Mouse (Mus musculus) cerebellum, adult 18-20 months (tissue): ENCODE results near the gene Ankfn1.

Experiments
- DNase-seq, 2 experiments: peaks; one replicate each; pipeline ENCODE4 v3.0.0; 2021

Gene Ankfn1

DNA sequence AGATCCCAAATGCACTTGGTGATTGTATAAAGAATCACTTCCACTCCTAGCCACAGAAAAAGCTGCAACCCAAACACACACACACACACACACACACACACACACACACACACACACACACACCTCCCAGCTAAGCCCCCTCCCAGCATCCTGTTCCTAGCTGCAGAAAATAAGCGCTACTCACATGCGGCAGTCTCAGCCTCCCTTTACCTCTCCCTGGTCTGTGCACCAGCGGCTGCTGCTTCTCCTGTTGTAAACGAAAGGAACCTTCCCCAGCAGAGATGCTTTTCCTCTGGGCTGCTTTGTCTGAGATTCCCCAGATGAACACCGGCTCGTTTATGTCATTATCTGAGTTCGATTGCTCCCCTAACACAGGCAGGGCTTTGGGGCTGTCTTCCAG, at the start of gene Ankfn1:
Gene Ankfn1, minus strand, starts transcription at position 223 of the 400 bp plus-strand sequence.
- no peak for DNase-seq

DNA sequence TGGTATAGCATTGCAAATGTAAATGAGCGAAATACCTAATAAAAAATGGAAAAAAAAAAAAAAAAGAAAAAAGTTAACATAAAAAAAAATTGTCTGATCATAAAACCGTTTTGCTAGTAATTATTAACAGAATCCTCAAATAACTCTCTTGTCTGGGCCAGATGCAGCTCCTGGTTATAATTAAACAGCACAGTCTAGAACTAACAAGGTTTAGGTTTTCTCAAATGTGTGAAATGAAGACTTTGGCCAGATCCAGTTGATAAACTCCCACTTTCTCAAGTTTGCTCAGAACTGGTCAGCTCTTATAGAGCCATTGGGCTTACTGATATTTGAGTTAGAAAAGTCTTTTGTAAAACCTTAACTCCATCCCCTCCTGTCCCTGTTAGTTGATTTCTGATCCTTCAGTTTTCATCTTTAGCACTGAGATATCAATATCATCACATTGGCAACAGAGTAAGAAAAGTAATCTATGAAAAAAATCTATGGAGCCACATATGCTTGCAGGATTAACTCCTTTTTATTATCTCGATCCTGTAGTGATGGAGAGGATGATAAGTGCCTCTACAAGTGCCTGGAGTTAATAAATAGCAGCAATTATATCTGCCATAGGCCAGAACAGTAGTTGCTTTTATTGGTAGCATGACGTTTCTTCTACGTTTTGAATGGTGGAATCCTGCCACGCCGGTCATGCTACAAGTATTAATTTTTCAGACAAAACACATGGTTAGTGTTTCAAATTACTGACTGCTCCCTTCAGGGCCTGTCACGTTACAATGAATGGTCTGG, 46.4 kb upstream of the Ankfn1 start:
- DNase-seq = no peak

GRCm38 (mm10) chr11:89818594-89818993, 41.1 kb upstream of the Ankfn1 start:
- DNase-seq = no peak

GRCm38 (mm10) chr11:89811403-89811802, 34.0 kb upstream of the Ankfn1 start:
- DNase-seq = no peak

- DNase-seq = no peak
These were observed 30.5 kb upstream of the Ankfn1 start for GRCm38 (mm10) chr11:89807998-89808397.

DNA sequence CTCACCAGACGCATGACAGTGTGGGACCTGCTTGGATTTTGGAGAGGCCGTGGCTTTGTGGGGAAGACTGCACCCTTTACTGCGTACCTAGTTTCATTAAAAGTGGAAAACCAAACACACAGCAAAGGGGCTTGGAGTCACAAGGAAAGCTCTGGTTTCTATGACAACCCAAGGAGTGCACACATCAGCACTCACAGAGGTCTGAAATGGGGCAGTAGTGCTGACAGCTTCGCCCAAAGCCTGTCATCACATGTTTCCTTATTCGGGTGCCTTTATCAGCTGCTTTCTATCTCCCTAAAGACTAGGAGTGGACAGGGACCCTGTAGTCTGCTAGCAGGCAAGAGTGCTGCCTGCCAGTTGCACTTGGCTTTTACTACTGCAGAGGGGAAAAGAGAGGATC, 27.4 kb upstream of the Ankfn1 start:
- no peak for DNase-seq

GRCm38 (mm10) chr11:89803974-89804373, 26.5 kb upstream of the Ankfn1 start:
- DNase-seq = no peak

DNA sequence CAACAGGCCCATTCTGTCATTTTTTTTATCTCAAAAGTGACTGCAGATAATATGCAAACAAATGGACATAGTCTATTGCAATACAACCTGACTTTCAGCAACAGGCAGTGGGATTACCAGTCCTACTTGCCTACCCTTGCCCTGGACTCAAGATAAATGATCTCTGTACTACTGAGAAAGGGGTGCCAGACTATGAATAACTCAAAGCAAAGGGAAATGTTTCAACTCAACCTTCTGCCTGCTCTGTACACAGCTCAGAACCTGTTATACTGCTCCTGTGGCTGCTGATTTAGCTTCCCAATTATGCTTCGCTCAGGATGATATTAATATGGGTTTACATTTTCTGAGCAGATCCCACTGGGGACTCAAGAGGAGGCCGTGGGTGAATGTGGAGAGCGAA, 15.3 kb upstream of the Ankfn1 start:
- no peak for DNase-seq

GRCm38 (mm10) chr11:89776070-89776469, 1.4 kb downstream of the Ankfn1 start:
- DNase-seq = no peak

GRCm38 (mm10) chr11:89774913-89775312, 2.5 kb downstream of the Ankfn1 start:
- no peak for DNase-seq

DNA sequence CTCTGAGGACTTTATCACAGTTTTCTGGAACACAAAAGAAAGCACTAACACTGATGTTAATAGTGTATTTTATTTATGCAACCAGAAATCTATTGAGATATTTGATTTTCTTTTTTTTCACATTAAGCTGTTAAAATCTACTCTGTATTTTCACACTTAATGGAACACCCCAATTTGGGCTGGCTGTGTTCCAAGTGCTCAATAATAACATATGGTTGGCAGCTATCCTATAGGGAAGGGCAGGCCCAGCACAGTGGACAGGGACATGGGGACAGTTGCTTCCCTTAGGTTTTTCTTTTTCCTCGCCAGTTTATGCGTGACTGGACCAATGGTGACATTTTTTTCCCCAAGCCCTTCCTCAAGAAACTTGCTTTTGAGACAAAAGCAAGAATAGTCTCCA, 4.5 kb downstream of the Ankfn1 start:
- DNase-seq = peak; percentile 4 to 27

DNA sequence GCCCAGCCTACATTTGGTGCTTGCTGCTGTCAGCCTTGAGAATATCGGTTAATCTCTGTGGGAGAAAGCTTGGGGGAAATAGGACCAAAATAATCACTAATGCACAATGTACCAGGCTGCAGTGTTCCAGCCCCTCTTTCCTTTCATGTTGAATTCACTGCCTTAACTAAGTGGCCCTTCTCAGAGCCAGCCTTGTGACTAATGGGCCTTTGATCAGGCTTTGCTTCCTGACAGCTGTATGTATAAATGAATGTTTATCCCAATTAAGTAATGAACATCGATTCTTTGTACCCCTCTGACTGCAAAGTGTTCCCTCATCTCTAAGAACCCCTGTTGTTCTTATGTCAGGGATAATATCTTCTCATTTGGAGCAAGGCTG, 11.7 kb downstream of the Ankfn1 start:
- no peak for DNase-seq

DNA sequence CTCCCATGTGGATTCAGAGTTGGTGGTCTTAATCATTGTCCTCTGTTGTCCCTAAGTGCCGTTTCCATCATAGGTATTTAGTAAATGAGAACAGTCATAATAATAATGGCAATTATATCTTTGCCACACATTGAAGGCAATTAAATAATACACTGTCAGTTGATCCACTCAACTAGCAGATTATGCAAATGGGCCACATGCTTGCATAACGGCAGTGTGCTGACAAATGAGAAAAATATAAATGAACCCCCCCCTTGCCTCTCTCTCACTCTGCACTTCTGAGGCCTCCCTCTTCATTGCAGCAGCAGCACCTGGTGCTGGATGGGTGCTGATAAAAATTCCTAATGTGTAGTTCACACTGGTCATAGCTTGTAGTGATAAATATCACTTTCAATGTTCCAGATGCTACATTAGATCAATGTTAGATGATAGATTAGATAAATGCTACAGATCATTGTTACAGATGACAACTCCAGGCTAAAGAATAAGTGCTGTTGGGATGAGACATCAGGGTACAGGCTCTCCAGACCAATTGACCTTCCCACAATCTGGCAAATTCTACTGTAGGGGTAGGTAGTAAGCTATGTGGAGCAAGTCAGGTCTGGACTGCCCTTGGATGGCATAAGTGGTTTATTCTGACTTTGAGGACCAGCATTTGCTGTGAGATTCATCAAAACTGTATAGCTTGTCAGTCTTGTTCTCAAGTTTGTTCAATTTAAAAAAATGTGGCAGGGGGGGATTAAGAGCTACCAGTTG, 12.3 kb downstream of the Ankfn1 start:
- DNase-seq = no peak

- no peak for DNase-seq
These were observed 43.3 kb downstream of the Ankfn1 start for GRCm38 (mm10) chr11:89733973-89734693.

DNA sequence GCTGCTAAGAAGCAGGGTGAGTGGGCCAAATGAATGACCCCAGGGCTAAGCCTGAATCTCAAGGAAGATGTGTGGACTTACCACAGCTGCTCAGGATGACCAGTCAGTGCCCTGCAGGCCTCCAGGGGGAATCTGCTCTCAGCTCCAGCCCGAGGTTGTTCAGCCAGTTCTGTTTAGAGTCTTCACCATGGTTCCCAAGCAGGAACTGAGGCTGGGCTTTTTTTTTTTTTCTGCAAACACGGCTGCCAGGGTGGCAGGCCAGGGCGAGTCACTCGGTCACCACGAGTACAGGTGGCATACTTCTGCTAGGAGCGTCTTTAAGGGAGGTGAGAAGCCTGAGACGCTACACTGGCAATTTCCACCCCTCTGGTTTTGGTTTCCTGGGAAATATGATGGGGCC, 43.9 kb downstream of the Ankfn1 start:
- no peak for DNase-seq

DNA sequence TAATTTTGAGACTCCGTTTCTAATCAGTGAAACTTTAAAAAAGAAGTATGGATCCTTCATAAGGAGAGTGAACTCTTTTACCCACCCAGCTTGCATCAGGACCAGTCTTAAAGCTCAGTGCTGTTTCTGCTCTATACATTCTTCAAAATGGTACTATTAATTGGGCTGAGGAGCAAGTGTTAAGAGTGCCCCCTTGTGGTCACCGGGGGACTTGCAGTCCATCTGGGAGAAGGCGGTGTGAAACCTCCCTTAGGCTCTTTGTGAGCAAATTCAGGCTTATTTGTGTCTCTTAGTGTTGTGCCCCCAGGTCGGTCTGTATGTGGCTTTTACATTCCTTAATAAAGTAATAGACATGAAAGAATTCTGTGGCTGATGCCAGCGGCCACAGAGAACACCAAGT, 56.6 kb downstream of the Ankfn1 start:
- peak; percentile 40 to 56 for DNase-seq

DNA sequence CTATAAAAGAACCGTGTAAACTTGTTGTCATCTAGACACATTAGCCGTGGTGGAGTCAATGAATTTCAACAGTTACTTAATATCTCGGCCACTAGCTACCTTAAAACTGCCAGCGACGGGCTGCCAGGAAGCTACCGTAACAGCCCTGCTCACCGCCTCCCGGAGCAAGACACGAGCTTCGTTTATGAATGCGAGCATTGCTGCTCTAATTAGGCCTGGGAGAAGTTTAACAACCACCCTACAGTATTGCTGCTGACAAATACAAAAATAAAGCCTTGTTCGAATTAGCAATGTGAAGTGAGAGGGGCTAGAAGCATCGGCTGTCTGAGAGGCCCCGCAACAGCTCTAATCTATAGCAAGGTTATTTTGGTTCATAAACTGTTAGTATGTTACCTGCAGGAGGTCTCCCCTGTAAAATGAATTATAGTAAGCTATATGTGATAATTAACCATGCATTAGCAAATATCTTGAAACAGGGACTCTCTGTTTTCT, 58.9 kb downstream of the Ankfn1 start:
- DNase-seq = no peak

- DNase-seq = no peak
These were observed 61.1 kb downstream of the Ankfn1 start for GRCm38 (mm10) chr11:89716351-89716750.

- DNase-seq = no peak
These were observed 68.9 kb downstream of the Ankfn1 start for GRCm38 (mm10) chr11:89708526-89708925.

DNA sequence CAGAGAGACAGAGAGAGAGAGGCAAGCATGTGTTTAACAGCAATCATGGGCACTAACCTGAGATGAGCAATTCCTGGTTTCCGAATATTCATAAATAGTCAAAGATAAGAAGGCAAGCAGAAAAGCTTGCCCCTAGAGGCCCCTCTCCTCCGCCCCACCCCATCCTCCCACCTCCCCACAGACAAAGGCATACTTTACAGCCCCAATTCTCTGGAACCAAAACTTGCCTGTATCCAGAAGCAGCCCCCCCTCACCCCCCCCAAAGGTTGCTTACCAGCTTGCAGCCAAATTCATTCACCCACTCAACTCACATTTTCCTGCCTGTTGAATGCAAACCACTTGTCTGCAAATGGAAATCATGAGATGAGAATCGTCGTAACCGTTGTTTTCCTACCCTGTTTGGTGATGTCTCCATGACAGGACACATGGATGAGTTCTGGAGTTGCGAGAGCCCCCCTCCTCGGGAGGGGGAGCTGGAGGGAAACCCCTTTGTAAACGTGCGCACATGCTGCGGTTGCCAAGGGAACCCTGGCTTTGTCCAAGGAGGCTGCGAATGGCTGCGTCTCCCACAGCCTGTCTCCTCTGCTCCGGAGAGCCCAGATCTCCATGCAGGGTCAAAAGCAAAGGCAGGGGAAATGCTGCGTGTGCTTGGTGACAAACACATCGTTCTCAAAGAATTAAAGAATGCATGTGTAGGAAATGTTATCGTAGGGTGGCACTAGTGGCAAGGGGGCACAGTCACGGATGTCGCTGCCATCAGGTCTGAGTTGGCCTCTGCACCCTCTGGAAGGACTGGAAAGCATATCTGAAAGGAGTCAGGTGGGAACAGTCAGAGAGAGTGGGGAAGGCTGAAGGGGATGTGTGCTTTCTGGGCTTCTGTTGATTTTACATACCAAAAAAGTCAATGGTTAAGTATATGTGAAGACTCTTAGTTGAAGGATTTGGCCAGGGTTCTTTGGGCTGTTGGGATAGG, 80.7 kb downstream of the Ankfn1 start:
- no peak for DNase-seq

DNA sequence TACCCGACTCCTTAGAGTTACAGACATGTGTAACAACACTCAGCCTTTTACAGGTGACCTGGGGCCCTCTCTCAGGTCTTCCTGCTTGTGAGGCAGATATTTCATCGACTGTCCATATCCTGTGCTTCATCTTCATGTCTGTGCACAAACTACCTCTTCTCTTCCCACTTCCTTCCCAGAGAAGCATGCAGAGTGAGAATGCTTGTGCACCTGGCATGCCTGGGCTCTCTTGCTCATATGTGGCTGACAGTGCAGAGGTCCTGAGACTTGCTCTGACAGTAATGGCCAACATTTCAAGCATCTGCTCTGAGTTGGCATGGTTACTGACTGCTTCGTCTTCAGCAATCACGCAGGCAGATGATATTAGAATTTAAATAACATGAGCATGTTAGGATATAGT, 83.8 kb downstream of the Ankfn1 start:
- no peak for DNase-seq

- DNase-seq = no peak
These were observed 100.5 kb downstream of the Ankfn1 start for GRCm38 (mm10) chr11:89676922-89677321.
